Mouse (Mus musculus): ENCODE results near the gene Jag2.

Gene Jag2

DNA sequence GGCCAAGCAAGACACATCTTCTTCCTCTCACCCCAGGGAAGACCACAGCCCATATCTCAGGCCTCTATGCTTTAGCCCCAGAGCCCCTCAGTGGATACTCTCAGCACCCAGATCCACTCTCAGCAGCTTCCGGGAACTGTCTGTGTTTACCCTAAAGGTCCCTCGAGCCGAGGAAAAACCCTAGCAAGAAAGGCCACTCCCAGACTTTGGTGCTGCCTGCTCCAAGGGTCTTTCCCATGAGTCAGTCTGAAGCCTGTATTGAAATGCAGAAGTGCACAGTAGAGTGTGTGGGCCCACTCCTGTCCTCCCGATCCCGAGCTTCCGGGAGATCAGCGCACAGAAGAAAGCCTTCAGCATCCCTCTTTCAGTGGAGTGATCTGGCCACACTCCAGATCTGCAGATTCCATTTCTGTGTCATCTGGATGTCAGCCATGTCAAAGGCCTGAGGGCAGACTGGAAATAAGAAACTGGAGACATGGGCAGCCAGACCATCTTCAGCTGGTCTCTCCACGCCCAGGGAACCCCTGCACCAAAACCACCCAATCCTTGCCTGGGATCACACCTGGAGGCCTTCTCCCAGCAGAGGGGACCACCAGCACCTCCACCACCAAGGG, 63.0 kb downstream of the Jag2 start:
- no peak for DNase-seq

DNA sequence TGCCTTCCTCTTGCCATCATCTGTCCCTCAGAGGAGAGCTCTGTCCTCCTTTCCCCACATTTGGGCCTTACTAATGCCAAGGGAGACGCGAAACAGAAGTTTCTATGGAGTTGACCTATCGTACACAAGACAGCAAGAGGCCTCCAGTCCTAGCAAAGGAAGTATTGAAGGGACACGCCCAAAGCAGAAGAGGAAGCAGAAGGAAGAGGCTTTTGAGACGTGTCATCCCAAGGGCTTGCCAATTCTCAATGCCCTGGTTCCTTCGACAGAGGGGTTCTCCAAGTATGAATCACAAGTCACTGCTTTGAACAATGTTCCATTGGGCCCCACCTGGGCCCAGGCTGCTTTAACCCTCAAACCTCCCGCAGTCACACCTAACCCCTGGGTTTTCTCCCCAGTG, 64.8 kb downstream of the Jag2 start:
- no peak for DNase-seq

DNA sequence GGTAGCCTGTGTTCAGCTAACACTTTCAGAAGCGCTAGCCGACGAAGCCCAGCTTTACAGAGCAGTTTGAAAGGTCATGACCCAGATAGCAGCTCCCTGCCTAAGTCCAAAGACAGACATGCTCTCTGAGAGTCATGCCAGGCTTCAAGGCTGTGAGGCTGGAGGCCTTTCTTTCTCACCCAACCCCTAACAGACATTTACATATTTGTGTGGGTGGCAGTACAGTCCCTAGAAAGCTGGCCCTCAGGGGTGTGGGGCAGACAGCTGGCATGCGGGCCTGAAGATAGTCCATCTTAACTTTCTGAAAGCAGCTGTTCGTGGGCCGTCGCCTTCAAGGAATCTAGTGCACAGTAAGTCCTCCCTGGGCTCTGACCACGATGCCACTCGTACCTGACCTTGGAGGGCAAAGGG, 67.7 kb downstream of the Jag2 start:
- DNase-seq, result no peak

DNA sequence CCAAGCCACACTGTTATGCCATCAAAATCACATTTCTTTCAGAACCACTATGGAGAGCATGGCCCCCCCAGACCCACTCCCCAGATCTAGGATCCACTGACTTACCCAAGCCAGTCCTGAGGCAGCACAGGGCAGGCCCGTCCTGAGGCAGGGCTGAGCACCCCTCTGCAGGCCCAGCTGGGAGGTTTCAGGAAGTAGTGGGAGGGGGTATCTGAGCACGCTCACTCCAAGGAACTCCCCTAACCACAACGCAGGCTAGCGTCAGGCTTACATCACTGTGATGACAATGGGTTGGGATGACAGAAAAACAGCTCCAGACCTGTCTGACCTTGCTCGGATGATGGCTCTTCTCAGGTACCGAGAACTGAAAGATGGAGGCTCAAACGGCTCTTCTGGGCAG, 68.8 kb downstream of the Jag2 start:
- no peak for DNase-seq

DNA sequence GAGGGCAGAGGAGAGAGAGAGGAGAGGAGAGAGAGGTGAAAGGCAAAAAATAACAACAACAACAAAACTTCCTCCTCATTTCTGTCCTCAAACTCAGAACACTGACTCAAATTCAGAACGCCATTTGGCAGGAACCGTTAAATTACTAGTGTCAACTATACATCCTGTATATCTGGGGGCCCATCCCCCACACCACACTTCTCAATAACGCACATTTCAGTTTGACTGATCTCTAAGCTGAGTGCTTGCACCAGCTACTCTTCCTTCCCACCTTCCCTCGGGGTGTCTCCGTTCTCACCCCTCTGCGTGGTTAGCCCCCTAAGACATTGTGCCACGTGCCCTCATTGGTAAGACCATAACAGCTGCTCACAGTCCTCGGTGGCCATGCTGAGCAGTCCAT, 69.6 kb downstream of the Jag2 start:
- no peak for DNase-seq

DNA sequence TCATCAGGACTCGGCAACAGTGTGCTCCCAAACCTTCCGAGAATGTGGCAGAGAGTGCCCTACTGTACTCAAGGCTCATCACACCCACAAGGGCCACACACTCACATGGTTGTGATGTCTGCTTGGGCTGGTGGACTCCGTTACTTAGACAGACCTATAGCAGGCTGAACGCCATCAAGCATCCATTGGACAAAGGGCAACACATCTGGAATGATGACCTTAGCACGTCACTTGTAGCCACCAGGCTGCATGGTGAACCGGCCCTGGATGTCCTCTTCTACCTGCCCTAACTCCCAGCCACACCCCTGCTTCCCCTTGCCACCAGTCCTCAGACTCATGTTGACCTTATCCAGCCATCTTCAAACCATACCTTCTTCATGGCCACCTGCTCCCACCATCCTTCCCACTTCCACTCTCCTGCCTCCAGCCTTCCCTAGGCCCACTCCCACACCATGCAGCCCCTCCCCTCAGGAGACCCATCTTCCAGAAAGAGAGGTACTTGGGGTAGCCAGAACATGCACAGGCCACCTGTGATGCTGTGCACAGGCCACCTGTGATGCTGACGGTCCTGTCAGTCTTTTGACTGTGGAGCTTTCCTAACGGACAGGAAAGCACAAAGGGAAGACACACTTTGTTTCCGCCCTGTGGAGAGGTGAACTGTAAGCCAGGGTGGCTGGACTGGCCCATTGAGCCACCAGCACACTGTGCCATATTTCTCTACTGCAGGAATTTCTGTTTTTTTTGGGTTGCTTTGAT, 70.8 kb downstream of the Jag2 start:
- no peak for DNase-seq

Data from right cerebral cortex, postnatal 25 days (tissue).